Mouse (Mus musculus) gastrocnemius, adult 2 months (tissue): ENCODE measurements around the gene Ifitm10. TPM values are rescaled to one million over a fixed set of nuclear protein-coding genes. Genes with fewer than 3 reads are reported as not detected.
"Not testable (repeated sequence)": the region's sequence is repeated elsewhere in the genome, so short reads cannot be mapped to it uniquely, and the experiment has no call there.

Experiments used
- DNase-seq: peaks from one replicate; pipeline ENCODE4 v3.0.0; 2022
- H3K27ac ChIP-seq: fragments of 200-600 bp; 2 replicates; pipeline ENCODE4 v1.8.1; 2022; ENCODE audit warnings: mild to moderate bottlenecking
- H3K4me3 ChIP-seq: fragments of 200-600 bp; 2 replicates; pipeline ENCODE4 v1.8.1; 2022; ENCODE audit warnings: mild to moderate bottlenecking, moderate library complexity
- CTCF ChIP-seq: fragments of 200-600 bp; IDR thresholded peaks from 2 replicates; pipeline ENCODE4 v1.8.1; 2022; ENCODE audit warnings: antibody characterized with exemption, mild to moderate bottlenecking, moderate library complexity
- intact Hi-C: fragments of 180-260 bp; cut with DNase I; formaldehyde crosslinking; loops from one replicate; pipeline ENCODE4 v1.15.1; 2025
- total RNA-seq, 2 experiments: library from RNA; stranded (reverse); gene quantifications; 2 replicates each; pipeline ENCODE4 v1.2.3; 2021

The Ifitm10 gene
- total RNA-seq, 2 experiments from 2014 or later, result 3.0 to 4.1 TPM

DNA sequence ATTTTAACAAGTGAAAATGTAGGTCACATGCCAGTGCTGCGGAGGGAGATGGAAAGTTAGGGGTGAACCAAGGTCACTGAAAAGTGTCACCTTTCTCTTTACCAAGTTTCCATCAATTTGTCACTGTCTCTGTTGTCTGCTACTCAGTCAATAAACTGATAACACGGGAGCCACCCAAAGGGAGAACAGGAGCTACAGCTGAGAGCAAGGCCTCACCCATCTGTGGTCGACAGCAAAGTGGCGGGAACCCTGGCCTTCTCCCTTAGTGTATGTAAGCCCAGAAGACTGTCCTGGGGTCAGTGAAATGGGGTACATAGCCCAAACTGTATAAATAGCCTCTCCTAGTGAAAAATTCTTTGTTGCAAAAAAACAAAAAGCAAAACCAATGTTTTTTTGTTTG, 26.0 kb downstream of the Ifitm10 start:
- TF ChIP-seq CTCF, result no peak
- Histone ChIP-seq H3K4me3 (no peak overlapping the region), H3K27ac (no peak overlapping the region)
- intact Hi-C loops, result no loop called here
- no peak for DNase-seq

DNA sequence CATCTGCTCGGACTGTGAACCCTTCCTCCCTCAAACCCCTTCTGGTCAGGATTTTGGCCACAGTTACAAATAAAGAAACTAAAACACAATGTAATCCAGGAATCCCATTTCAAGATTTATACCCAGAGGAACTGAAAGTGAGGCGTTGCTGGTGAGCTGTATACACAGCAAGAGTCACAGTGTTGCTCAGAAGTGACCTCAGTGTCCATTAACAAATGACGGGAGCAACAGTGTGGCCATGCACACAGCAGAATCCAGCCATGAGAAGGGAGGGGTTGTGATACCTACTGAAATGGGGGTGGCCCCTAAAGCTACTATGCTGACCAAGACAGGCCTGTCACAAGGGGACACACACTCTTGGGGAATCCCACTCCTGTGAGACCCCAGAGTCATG, 31.3 kb downstream of the Ifitm10 start:
- no peak overlapping the region for H3K4me3 ChIP-seq
- no peak overlapping the region for H3K27ac ChIP-seq
- no peak for TF ChIP-seq CTCF
- DNase-seq, result no peak
- intact Hi-C loops, result no loop called here

DNA sequence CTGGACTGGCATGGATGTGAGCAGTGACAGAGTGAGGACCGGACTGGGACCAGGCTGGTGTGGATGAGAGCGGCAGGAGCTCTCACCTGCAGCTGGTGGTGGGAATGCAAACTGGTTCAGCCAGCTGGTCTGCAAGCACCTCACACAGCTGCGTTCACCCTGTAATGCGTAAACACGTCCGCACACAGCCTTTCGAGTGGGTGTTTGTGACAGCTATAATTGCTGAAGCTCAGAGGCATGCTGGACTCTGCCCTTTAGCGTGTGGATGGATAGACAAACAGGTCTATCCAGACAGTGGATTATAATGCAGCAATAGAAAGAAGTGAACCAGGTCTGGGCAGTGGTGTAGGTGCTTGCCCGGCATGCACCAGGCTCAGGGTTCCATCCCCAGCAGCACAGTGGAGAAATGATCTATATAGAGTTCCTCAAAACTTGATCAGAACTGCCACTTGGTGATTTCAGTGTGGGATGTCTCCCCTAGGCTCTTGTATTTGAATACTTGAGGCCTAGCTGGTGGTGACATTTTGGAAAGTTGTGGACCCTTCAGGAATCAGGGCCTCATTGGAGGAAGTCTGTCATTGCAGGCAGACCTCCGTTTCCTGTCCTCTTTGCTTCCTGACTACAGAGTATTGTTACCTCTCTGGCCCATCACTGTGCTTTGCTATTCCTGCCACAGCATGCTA, 31.8 kb downstream of the Ifitm10 start:
- Histone ChIP-seq H3K4me3 (no peak overlapping the region), H3K27ac (no peak overlapping the region)
- no peak for TF ChIP-seq CTCF
- intact Hi-C loops, result no loop called here
- DNase-seq, result no peak

DNA sequence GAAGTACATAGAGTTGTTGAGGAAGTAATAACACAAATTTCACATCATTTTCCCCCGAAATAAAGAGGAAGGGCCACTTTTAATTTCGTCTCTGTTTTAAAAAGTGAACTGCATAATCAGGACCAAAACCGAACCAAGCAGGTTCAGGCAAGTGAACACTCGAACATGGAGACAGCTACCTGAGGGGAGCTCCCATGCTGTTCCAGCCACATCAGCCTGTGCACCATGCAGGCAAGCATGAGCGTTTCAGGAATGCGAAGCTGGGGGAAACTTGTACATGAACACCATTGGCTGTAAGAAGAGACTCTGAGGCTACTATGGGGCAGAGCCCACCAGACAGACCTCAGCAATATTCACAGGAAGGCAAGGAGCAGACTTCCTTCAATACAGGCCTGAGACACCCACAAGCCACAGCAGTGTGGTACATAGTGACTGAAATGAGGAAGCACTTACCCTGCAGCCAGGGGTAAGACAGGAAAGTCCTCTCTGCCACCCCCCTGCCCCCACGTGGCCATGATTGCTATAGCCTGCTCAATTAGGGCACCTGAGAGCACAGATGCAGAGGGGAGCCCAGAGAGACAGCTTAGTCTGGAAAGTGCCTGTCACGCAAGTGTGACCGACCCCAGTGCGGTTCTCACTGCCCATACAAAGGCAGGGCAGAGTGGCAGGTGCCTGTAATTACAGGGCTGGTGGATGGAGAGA, 33.1 kb downstream of the Ifitm10 start:
- intact Hi-C loops, result no loop called here
- no peak for DNase-seq
- H3K4me3 ChIP-seq, result no peak overlapping the region
- H3K27ac ChIP-seq, result no peak overlapping the region
- no peak for TF ChIP-seq CTCF

DNA sequence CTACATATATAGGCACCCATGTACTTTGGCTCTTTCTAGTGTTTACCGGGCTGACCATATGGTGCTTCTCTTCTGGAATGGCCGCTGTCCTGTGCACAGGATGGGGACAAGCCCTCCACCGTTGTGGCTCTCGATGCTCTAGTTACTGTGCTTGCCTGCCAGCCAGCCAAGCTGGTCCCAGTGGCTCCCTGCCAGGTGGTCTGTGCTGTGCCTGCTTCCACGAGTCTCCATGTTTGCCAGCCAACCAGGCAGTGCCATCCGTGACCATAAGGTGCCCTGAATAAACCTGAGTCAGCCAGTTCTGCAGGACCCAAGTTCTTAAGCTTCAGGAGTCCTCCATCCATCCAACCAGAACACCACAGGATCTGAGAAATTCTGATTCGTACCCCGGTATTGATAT, 38.4 kb downstream of the Ifitm10 start:
- Histone ChIP-seq H3K4me3 (no peak overlapping the region), H3K27ac (no peak overlapping the region)
- intact Hi-C loops, result loop anchor here (2.0 kb wide), 1 partner anchor 162 kb away; no protein-coding TSS in a partner anchor
- DNase-seq, result no peak
- TF ChIP-seq CTCF, result no peak

DNA sequence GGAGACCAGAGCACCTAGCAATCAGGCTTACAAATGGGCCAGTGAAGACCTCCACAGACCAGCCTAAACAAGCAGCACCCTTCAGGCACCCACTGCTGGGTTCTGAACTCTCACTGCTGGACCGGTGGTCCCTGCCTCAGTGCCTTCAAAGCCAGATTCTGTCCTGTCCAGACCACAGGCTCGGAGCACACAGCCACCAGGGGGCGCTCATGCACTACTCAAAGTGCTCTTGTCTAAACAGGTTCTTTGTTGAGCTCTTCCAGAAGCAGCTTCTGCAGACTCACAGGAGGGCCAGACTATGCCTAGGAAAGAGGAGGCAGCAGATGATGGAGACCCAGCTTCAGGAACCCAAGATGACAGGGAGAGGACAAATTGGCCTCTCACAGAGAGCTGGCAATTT, 39.3 kb downstream of the Ifitm10 start:
- peak; percentile 98 for TF ChIP-seq CTCF
- Histone ChIP-seq H3K4me3 (no peak overlapping the region), H3K27ac (no peak overlapping the region)
- DNase-seq, result peak; percentile 90
- intact Hi-C loops, result loop anchor here (1.0 to 5.0 kb wide), 3 partner anchors 102 to 248 kb away; no protein-coding TSS in a partner anchor

DNA sequence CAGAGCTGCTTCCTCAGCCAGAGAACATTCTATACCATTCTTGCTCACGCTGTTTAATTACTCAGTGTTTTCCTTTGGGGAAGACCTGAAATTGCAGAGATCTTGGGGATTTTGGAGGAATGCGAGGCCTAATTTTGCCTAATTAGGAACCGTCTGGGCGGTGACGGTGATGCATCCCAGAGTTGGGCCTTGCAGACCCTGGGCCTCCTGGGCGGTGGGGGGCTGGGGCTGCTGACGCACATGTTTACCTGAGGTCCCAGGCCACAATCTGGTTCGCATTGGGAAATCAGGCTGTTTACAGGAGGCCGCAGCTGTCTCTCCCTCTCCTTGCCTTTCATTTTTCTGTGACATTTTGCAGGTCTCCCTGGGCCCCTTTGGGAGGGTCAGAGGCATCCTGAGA, 40.8 kb downstream of the Ifitm10 start:
- H3K27ac ChIP-seq, DNase-seq, H3K4me3 ChIP-seq: not testable (repeated sequence)
- intact Hi-C loops, result loop anchor here (5.0 kb wide), 1 partner anchor 250 kb away; no protein-coding TSS in a partner anchor

DNA sequence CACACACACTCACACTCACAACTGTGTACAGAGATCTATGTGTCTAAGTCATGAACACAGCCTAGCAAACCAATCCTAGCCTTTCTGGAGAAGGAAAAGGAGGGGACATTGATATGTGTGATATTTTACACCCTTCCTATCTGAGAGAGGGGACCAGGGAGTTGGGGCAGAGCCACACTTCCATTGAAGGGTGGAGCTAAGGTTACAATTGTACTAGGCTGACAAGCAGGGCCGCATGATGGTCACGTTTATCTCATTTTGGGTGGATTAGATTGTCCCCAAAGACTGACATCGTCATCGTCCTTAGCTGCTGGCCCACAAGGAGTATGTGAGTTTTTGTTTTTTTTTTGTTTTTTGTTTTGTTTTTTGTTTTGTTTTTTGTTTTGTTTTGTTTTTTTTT, 42.3 kb downstream of the Ifitm10 start:
- DNase-seq, result no peak
- TF ChIP-seq CTCF, result no peak
- H3K27ac ChIP-seq, result no peak overlapping the region
- intact Hi-C loops, result loop anchor here (5.0 kb wide), 1 partner anchor 251 kb away; no protein-coding TSS in a partner anchor
- H3K4me3 ChIP-seq, result no peak overlapping the region

DNA sequence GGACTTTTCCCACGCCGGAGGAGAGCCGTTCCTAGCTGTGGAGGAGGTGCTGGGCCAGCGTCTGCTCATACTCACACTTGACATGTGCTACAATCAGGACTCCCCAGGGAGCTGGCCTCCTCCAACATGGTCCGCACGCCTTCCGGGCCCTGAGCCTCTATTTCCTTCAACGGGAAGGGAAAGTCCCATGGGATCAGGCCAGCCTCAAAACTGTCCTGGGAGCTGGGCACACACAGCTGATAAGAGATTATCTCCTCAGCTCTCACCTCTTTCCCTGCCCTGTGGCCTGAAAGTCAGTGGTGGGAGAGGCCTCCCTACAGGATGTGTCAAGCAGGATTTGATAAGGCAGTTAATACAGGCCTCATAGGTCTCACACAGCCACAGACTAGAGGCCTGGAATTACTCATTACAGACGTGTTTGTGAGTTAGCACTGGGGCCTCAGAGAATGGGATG, 43.3 kb downstream of the Ifitm10 start:
- no peak for TF ChIP-seq CTCF
- H3K27ac ChIP-seq, result no peak overlapping the region
- intact Hi-C loops, result loop anchor here (5.0 kb wide), 1 partner anchor 252 kb away; no protein-coding TSS in a partner anchor
- DNase-seq, result peak; percentile 46
- no peak overlapping the region for H3K4me3 ChIP-seq

DNA sequence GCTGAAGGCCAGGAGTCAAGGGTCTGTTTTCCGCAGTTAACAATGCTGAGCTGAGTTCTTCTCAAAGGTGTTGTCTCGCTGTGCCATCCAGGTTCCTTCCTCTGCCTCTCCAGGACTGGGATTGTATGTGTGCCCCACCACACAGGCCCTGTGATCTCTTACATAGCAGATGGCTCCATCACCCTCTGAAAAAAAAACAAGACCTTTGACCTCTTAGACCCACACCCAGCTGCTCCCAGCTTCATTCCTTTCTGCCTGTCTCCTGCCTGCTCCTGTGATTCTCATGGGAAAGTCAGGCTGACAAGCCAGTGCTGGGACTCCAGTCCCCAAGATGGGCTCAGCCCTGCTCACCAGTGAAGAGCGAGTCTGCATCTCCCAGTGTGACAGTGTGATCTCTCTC, 45.0 kb downstream of the Ifitm10 start:
- DNase-seq, result no peak
- TF ChIP-seq CTCF, result no peak
- no peak overlapping the region for H3K4me3 ChIP-seq
- no peak overlapping the region for H3K27ac ChIP-seq
- intact Hi-C loops, result no loop called here

DNA sequence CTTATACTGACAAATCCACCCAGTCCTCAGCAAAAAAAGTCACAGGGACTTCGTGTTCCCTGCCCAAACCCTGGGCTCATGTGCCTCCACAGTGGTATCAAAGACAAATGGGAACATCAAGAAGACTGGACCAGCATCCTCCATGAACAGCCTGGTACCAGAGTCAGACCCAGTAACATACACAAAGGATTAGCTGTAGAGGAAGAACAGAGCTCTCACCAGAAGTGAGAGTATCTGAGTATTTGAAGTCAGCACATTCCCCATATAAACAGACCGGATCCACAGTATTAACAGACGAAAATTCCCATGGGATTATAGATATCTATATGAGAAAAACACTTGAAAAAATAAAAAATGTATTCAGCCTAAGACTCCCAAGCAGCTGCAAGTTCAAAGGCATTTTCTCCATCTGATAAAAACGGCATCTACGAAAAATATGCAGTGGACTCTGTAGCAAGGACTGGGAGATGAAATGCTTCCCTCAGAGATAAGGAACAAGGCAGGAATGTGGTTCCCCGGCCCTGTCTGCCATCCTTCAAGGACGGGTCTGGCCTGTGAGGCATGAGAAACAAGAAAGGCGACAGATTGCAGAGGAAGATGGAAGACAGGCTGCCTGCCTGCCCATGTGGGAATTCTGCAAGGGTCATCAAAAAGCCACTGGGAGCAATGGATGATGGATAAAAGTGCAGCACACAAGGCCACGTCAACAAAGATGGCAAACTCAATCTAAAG, 46.7 kb downstream of the Ifitm10 start:
- Histone ChIP-seq H3K4me3 (no peak overlapping the region), H3K27ac (no peak overlapping the region)
- DNase-seq, result no peak
- intact Hi-C loops, result no loop called here
- no peak for TF ChIP-seq CTCF

DNA sequence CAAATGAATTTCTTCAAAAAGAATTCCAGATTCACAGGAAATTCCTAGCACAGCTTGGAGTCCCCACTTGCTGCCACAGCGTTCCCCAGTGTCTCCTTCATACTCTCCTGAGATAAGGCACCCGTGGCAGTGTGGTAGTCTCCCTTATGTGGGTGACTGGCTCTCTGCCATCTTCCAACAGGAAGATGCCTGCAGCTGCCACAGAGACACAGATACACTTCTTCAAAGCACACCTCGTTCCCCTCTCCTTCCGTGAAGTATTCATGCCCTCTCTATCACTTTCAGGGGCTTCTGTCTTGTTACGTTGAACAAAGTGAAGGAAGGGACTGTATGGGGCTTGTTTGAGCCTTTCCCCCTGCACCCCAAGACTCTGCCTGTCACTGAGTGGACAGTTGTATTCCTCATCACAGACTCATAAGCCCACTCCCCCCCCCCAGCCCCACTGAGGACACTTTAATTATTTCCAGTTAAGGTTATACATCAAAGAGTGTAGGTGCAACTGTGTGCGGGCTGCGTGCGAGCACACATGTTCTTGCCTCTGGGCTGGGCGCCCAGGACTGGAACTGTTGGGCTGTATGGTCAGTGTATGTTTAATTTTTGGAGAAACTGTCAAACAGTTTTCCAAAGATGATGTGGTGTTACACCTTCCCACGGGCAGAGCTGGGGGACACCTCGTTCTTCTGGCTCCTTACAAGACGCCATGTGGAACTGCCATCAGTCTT, 50.0 kb downstream of the Ifitm10 start:
- no peak overlapping the region for H3K4me3 ChIP-seq
- no peak for TF ChIP-seq CTCF
- no peak for DNase-seq
- intact Hi-C loops, result no loop called here
- no peak overlapping the region for H3K27ac ChIP-seq
